1 mouse cellular context compared by ENCODE assay signal in the genomic region with DNA sequence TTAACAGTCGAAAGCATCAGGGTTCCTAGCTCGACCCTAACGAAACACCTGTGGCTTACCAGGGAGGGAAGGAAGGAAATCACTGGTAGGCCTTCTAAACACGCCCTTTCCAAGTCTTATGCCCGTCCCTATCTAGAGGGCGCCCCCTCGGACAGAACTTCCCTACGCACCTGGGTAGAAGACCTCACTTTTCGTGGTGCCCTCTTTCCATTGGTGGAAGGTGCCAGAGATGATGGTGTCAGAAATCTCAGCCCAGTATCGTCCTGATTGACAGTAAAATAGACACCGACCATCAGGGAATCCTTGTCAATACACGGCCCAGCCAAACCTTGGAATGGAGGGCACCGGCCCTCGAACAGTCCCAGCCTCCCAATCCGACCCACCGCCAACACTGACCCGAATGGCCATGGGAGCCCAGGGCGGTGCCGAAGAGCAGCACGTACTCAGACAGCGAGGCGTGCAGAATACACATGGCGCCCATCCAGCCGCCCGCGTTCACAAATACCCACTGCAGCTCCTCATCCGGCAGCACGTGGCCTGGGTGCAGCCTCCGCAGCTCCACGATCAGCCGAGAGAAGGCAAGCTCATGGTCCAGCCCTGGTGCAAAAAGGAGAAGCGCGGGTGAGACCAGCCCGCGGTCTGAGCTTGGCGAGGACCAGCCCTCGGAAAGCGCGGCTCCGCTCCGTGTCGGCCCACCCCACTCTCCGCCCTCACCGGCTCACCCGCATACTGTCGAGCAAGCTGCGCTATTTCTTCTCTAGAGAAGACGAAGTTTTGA.
TF ChIP-seq lines count a peak whose summit lies in the region.

No protein-coding gene starts in this region.

TF ChIP-seq in MEL, 35 proteins besides CTCF, POLR2A, EP300 and RAD21:
- TF ChIP-seq HCFC1 (IDR thresholded peaks at IDR 0.05; ENCODE audit: low read depth, low read length) (no peak), MYC (IDR thresholded peaks at IDR 0.05; ENCODE audit: low read depth, low read length) (peak; percentile 80), NELFE (IDR thresholded peaks at IDR 0.05; ENCODE audit: low read depth, low read length) (no peak), ETS1 (IDR thresholded peaks at IDR 0.05; ENCODE audit: low read depth, low read length) (no peak), ZNF384 (IDR thresholded peaks at IDR 0.05; ENCODE audit: low read depth, low read length) (0 out of 2 replicates have a peak, but pooled peaks have one; percentile 5), ELF1 (IDR thresholded peaks at IDR 0.05; ENCODE audit: low read depth, low read length) (no peak), SMC3 (IDR thresholded peaks at IDR 0.05; ENCODE audit: low read depth, low read length) (no peak), ZC3H11A (IDR thresholded peaks at IDR 0.05; ENCODE audit: low read depth, low read length) (no peak), MXI1 (IDR thresholded peaks at IDR 0.05; ENCODE audit: low read depth, low read length) (peak; percentile 94), MAX (IDR thresholded peaks at IDR 0.05; ENCODE audit: low read length) (peak; percentile 88), POLR2AphosphoS2 (IDR thresholded peaks at IDR 0.05; ENCODE audit: low read length) (no peak), GABPA (IDR thresholded peaks at IDR 0.05; ENCODE audit: low read depth, low read length) (no peak), BHLHE40 (IDR thresholded peaks at IDR 0.05; ENCODE audit: borderline replicate concordance, low read depth, low read length) (no peak), USF1 (IDR thresholded peaks at IDR 0.05; ENCODE audit: low read depth, low read length) (peak; percentile 66), RCOR1 (IDR thresholded peaks at IDR 0.05; ENCODE audit: low read depth, low read length) (peak; percentile 44; the same call in 1 of the 2 replicates), UBTF (IDR thresholded peaks at IDR 0.05; ENCODE audit: borderline replicate concordance, insufficient read depth, low read depth, low read length) (no peak), E2F4 (IDR thresholded peaks at IDR 0.05; ENCODE audit: borderline replicate concordance, low read depth, low read length) (no peak), CHD1 (IDR thresholded peaks at IDR 0.05; ENCODE audit: low read depth, low read length) (no peak), MAFK (IDR thresholded peaks at IDR 0.05; ENCODE audit: borderline replicate concordance, low read depth, low read length) (no peak), ZMIZ1 (IDR thresholded peaks at IDR 0.05; ENCODE audit: low read depth, low read length) (no peak), SIN3A (IDR thresholded peaks at IDR 0.05; ENCODE audit: low read length) (peak; percentile 32), MEF2A (IDR thresholded peaks at IDR 0.05; ENCODE audit: extremely low read depth, insufficient replicate concordance, low read depth, low read length, poor library complexity, severe bottlenecking) (no peak), MAZ (IDR thresholded peaks at IDR 0.05; ENCODE audit: low read depth, low read length) (0 out of 2 replicates have a peak, but pooled peaks have one; percentile 29)
